Mouse (Mus musculus): ENCODE results near the gene Lrrc10.

Lrrc10 gene

GRCm38 (mm10) chr10:117049253-117049652 is 4.1 kb downstream of the Lrrc10 start:
- no peak for DNase-seq

DNA sequence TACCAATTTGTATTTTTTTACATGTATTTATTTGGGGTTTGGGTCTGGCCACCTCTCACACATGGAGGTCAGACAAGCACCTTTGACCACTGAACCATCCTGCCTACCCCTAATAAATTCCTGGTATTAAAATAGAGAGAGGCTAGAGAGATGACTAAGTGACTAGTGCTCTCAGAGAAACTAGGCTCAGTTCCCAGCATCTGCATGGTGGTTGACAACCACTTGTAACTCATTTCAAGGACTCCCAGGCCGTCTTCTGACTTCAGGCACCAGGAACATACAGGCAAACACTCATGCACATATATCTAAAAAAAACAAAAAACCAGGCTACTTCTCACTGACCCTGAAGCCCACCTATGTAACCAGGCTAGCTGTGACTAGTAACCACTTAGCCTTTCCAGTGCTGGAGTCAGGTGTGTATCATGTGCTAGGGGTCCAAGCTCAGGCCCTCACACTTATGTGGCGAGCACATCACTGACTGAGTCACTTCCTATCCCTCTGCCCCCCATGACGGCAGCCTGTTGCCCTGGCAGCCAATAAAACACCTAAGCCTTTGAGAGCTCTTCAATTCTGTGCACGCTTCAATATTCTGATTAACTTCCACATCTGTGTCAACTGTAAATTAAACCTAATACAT is 4.9 kb downstream of the Lrrc10 start:
- no peak for DNase-seq

DNA sequence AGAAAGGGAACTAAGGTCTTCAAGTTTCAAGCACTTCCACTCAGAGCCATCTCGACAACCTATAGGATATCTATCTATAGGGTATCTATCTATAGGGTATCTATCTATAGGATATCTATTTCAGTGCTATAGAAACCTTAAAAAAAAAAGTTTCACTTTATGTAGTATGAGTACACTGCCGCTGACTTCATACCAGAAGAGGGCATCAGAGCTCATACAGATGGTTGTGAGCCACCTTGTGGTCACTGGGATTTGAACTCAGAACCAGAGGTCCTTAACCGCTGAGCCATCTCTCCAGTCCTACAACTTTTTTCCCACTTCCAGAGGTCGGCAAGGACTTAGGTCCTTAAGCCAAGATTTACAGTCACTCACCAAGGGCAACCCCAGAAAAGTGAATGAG is 10.5 kb downstream of the Lrrc10 start:
- no peak for DNase-seq

- no peak for DNase-seq
Measured at GRCm38 (mm10) chr10:117062894-117063253, 17.7 kb downstream of the Lrrc10 start.

DNA sequence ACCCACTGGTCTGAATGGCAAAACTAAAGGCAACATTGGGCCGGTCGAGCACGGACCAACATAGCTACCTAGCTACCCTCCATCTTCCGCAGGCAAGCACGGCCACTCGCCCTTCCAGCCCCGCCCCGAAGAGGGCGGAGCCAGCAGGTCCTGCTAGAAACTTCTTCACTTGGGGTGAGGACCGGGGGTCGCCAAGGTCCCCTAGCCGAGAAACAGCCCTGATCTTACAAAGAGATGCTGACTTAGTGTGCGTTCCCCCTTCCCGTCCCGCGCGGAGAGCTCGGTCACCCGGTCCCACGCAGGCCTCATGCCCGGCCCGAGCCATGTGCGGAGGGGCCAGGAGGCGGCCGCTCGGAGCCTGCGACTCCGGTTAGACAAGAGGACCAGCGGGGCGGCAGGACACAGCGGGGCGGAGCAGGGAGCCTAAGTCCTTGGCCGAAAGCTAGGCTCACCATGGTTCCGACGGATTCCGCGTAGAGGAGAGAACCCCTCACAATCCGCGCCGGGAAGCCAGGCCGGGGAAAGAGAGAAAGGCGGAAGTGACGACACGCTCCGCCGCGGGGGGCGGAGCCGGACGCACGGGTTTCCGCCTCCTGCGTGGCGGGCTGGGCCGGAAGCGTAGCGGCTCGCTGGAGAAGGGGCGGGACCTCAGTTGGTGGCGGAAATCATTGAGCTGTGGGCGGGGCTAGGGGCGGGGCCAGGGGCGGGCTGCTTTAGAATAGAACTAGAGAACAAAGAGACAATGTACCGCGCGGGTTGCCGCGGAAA is 18.3 kb downstream of the Lrrc10 start, which contains the start of gene Cct2:
TSS of gene Cct2 (minus strand) at position 561 of the 768 bp plus-strand sequence.
- DNase-seq = peak; percentile 98

GRCm38 (mm10) chr10:117064076-117064475 is 18.9 kb downstream of the Lrrc10 start:
- DNase-seq = no peak

DNA sequence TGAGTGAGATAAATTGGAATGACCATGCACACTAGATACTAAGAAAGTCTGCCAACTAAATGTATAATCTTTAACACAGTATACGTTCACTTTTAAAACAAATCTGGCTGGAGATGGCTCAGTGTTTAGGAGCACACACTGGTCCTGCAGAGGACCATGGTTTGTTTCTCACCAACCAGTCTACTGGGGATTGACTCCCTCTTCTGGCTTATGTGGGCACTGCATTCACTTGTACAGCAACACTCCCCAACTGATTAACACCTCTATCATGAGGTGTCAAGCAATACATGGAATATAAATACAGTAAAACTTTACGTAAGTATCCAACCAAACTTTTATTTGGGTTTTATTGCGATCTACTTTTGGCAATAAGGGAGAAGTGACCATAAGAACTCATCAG is 24.0 kb downstream of the Lrrc10 start:
- DNase-seq = no peak

DNA sequence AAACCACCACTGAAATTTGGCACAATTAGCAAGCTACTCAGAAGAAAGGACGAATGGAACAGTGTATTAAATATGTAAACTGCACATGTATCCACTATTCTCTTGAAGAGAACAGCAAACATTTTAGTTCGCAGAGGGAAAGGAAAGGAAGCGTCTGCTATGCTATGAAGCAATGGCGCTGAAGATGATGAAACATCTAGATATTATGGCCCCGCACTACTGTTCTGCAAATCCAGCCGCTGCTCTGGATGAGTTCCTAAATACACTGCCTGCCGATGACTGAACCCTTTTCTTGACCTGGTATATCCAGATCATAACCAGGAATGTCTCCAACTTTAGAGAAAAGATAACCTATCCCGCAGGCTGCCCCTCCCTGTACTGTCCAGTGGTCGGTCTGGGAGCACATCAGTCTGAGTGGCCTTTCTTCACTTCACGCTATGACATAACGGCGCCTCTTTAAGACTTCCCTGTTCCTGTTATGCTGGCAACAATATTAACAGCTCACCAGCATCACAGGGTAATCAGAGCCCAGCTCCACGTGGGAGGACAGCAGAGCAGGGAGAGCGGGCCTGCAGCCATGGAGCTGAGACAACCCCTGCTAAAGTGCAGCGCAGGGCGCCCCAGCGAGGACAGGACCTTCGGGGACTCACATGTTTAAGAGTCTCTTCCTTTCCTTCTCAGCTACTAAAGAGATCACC is 27.2 kb downstream of the Lrrc10 start:
- DNase-seq = no peak

DNA sequence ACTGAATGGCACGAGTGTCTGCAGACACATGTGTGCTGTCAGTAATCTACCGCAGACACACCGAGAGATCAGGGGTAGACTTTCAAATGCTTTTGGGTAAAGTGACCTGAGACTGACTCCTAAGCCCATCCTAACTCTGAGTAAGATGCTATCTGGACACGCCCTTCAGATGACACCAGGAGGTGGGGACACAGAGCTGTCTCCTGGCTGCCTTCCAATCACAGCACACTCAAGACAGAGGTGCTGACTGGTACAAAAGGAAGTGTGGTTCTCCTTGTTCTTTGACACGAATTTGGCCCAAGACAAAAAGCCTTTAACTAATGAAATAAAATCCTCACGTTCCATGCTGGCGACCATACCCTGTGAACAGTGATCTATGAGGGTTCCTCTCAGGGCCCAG is 28.0 kb downstream of the Lrrc10 start:
- DNase-seq = no peak

GRCm38 (mm10) chr10:117078284-117078683 is 33.1 kb downstream of the Lrrc10 start:
- DNase-seq = peak; percentile 40

GRCm38 (mm10) chr10:117081326-117081725 is 36.2 kb downstream of the Lrrc10 start:
- DNase-seq = no peak

GRCm38 (mm10) chr10:117081914-117082359 is 36.8 kb downstream of the Lrrc10 start:
- DNase-seq = no peak

- no peak for DNase-seq
Measured at GRCm38 (mm10) chr10:117089628-117090027, 44.5 kb downstream of the Lrrc10 start.

GRCm38 (mm10) chr10:117094504-117095329 is 49.6 kb downstream of the Lrrc10 start:
- peak; percentile 70 for DNase-seq

DNA sequence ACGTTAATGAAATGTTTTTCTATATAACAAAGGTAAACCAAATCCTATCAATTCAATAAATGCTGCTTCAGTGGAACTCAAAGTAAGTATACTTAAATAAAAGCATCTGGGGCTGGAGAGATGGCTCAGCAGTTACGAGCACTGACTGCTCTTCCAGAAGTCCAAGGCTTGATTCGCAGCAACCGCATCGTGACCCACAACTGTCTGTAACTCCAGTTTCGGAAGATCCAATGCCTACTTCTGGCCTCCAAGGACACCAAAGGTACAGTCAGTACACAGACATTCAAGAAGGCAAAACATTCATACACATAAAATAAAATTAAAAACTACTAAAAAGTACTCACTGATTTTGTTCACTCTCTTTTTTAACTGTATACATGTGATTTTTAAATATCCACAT is 51.0 kb downstream of the Lrrc10 start:
- DNase-seq = no peak
